Mouse (Mus musculus) gastrocnemius, postnatal 14 days (tissue): ENCODE results near the gene Kif26b. TPM values are rescaled to one million over a fixed set of nuclear protein-coding genes. Genes with fewer than 3 reads are reported as not detected.

ENCODE experiments used
- DNase-seq: peaks from one replicate; pipeline ENCODE4 v3.0.0; 2021; ENCODE audit warnings: mixed read lengths
- intact Hi-C: fragments of 180-260 bp; cut with DNase I; formaldehyde crosslinking; loops from one replicate; pipeline ENCODE4 v1.15.1; 2025; ENCODE audit warnings: low total_unique reads
- total RNA-seq, 2 experiments: library from RNA; stranded (reverse); gene quantifications; 2 replicates each; pipeline ENCODE4 v1.2.3; 2021

Kif26b gene
- total RNA-seq, 2 experiments from 2014 or later: 1.1 to 1.2 TPM

DNA sequence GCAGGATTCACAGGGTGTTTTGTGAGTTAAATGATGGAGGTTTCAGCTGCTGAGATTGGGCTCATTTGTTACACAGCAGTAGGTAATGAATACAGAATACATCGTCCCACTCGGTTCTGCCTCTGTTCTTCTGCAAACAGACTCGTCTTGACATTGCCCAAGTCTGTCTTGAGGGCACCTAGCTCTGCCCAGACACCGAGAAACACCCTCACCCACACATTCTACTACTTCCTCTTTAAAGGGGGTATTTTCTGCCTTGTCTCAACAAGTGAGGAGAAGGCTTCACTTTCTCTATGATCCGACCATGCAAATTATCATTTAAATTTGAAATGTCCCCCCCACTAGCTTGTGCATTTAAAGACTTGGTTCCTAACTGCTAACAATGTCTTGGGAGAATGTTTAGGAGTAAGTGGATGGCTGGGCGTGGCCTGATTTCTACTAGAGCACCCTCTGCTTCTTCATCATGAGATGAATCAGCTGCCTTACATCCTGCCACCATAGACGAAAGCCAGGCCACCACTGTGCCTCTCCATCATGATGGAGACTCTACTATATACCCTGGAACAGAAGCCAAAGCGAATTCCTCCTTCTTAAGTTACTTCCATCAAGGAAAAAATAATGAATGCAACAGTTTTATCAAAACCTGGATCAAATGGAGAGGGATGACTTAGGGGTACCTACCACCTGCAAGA is 395.7 kb downstream of the Kif26b start:
- DNase-seq: no peak
- intact Hi-C loops: no loop called here

DNA sequence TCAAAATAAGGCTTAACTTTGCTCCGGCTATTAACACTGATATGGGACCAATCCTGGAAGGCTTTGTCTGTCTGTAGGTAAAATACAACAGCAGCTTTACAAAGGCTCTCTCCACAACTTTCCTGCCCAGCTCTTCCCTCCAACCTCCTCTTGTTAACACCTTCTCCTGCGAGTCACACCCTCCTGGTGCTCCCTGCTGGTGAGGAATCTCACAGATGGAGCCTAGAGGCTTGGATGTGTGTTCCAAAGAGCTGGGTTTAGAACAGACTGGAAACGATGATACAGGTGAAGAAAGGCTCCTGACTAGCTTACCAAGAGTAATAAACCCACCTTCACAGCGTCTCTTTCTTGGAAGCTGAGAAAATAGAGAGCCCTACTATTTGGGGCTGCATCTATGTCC is 400.6 kb downstream of the Kif26b start:
- no peak for DNase-seq
- intact Hi-C loops: no loop called here

DNA sequence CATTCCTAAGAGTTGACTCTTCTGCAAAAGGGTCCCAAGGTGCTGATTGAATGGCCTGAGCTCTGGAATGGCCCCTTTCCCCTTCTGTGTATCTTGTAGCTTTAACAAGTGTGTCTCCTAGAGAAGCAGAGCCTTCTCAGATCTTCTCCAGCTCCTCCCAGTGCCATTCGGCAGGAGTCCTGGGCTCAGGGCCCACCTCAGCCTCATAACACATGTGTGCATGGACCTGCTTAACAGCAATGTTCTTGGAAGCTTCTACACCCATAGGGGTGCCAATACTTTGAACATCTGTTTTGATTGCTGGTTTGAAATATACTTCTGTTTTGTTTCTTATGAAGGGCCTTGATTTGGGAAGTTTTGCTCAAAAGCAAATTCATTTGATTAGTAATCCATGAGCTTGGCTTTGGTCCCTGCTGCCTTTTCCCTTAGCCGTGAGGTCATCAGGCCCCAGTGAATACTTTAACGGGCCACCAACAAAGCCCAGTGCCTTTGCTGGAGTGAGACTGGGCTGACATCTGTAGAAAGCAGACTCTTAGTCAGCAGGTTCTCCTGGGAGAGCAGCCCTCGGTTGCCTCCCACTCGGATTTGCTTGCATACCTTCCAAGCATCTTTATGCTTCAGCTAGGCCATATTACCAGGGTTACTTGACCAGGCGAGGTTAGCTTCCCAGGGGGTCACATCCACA is 405.2 kb downstream of the Kif26b start:
- intact Hi-C loops: no loop called here
- DNase-seq: peak; percentile 41

DNA sequence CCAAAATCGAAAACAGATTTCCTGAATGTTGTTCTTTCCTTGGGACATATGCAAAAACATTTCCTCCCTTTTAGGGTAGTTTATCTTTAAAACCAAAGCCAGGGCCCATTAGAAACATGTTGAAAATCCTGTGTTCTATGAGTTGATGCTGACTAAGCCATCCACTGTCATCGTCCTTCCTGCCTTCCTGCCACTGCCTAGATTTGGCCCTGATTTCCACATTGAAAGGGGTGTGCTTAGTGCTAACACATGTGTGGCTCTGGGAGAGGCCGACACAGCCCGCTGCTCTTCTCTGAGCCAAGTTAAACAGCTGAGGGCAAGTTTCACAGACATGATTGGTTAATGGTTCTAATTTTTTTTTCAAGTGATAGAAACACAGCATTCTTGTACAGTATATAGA is 407.5 kb downstream of the Kif26b start:
- intact Hi-C loops: no loop called here
- DNase-seq: peak; percentile 26

DNA sequence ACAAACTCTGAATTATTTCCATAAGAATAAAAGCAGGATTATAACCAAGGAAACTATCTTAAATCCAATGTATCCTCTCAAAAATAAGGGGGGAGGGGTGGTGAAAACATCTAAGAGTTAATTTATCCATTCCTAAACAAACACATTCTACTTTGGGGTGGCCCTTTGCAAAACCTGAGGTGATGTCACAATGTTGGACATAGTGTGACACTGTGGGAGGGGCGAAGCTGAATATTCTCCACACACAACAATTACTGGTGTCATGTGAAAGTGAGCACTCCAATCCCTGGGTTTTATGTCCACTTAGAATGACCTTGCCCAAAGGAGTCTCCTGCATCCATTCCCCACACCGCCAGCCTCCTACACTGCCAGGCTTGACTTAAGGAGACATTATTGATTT is 408.1 kb downstream of the Kif26b start:
- intact Hi-C loops: no loop called here
- no peak for DNase-seq

DNA sequence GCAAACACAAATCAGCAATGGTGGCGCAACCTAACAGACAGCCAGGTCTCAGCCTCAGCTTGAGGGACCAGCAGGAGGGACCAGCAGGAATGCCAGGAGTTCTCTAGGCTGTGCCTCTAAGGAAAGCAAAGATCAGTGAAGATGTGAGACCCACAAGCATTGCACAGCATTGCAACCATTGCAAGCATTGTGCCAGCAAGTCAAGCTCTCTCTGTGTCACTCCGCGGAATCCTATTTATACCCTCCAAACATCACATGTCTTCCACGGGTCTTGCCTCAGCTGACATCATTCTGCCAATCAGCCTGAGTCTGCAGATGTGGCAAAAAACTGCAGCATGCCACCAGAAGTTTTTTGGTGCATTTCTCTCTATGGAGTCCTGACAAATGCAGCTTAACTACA is 411.4 kb downstream of the Kif26b start:
- intact Hi-C loops: no loop called here

DNA sequence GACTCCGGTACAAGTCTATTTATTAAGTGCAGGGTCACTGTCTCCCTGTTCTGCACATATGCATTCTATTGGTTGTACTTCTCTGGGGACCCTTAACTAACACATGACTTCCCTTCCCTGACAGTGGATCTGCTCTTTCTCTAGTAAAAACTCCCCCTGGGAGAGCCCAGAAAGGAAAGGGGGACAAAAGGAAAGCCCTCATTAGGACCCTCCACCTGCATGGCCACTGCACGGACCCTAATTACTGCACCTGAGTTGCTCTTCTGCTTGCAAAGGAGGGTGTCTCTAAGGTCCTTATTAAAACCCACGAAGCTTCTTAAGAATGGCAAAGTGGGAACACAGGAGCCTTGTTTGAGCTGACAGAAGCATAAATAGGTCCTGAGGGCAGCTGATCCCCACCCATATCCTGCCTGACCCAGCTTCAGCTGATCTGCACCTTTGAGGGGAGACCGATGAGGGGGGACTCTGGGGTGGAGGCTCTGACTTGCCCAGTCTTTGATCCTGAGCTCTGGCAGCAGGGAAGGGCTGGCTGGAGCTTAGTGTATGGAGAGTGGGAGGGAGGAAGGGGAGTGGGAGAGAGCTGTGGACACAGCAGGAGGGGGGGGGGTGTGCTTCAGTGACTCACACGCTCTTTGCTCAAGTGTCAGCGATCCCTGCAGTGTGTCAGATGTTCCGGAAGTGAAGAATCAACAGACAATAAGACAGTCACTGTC is 413.5 kb downstream of the Kif26b start:
- intact Hi-C loops: no loop called here
- no peak for DNase-seq

More for the DNA sequence above, 411.4 kb downstream of the Kif26b start:
- no peak for DNase-seq

DNA sequence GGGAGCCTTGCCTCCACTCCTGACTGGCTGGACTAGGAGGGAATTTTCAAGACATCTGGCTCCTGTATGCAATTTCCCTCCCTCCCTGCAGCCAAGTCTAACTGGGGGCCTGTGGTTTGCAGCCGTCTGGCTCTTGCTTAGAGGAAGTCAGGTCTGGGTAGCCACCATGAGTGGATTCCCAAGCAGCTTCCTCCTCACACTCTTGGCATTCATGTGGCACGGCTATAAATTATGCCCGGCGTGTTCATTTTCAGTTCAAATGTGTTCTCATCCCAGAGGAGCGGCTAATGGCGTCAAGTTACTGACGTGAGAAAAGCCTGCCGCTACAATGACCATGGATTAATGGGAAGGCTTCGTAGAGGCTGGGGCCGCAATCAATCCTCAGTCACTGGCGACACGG is 424.0 kb downstream of the Kif26b start:
- intact Hi-C loops: no loop called here
- no peak for DNase-seq

DNA sequence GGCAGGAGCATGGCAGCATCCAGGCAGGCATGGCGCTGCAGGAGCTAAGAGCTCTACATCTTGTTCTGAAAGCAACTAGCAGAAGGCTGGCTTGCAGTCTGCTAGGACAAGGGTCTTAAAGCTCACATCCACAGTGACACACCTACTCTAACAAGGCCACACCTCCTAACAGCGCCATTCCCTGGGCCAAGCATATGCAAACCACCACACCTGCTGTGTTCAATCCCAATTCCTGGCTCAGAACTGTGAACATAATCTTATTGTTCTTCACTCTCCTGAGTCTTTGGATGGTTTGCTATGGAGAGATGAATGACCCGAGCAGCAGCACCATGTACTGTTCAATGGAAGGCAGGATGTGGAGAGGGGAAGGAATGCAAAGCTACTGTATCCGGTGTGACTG is 429.7 kb downstream of the Kif26b start:
- no peak for DNase-seq

DNA sequence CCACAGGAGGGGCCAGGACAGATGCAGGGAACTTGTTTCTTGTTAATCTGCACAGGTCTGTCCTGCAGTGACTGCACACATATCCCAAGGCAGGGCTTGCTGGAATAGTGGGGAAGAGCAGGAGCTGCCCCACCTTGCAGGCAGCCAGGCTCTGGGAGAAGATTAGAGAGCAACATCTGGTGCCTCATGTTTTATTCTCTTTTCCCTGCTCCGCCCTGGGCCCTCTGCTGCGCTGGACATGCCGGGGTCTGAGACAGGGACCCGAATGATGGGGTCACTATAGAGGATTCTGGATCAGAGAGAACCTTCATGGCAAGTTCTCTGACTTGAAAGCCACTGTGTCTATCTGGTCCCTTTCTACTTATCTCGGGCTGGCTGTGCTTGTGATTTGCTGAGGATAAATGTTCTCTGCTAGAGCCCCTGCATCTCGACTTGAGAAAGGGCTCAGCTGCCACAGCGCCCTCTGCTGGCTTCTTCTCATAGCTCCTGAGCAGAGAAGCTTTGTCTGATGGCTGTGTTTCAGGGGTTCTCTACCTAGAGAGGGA is 431.2 kb downstream of the Kif26b start:
- intact Hi-C loops: no loop called here
- peak; percentile 74 for DNase-seq

More for the DNA sequence above, 429.7 kb downstream of the Kif26b start:
- intact Hi-C loops: loop anchor here (2.0 kb wide), 1 partner anchor 432 kb away; no protein-coding TSS in a partner anchor

DNA sequence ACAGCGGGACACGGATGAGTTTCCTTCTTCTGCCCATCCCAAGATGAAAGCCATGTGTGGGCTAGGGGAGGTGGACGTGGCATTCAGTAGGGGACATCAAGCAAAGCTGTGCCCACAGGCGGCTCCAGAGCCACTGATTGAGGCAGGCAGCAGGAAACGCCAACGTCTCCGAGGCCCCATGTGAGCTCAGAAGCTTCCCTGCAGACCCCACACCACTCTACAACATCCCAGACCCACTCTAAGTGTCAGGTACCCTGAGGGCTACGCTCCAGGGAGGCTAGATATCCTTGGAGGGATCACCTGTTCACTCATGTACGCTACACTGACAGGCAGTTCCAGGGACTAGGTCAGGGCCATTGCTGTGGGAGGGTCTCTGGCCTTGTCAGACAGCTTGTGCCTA is 432.7 kb downstream of the Kif26b start:
- no peak for DNase-seq
- intact Hi-C loops: loop anchor here (1.0 kb wide), 1 partner anchor 179 kb away; no protein-coding TSS in a partner anchor

DNA sequence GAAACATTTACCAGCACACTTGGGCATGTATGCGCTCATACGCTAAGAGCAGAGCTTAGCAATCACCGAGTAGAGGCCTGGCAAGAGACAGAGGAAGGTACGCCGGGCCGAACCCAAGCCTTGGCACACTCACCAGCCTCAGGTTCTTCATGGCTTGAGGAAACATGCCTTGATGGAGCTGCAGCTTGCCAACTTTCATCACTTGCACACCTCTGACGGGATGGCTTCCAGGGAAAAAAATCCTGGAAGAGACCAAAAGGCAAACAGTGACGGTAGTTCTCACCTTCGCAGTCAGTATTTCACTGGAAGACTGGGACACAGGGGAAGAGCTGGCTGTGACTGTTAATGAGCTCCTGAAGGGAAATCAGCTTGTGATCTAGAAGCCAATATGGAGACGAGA is 443.1 kb downstream of the Kif26b start:
- intact Hi-C loops: no loop called here

DNA sequence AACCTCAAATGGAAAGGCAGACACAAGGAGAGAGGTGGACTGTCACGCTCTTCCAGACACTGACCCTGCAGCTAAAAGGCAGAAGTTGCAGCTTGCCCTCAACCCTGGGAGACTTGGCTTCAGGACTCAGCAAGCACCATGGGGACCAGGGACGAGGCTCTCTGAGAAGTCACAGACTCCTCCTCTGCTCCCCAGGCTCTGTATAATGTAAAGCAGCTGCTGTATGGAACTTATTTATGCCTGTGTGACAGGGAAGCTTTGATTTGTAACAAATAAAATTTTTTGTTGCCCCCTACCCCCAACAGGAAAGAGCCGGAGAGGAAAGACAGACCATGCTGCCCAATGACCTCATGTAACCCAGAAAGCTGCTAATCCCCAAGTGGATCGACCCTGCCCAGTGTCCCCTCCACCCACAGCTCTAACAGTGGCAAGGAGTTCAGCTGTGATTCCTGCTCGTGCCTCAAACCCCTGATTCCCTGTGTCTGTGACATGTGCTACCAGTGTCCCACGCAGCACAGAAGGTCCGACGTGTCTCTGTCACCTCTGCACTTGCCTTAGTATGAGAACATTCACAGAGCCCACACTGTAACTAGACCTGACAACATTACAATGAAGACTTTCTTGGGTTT is 449.8 kb downstream of the Kif26b start:
- no peak for DNase-seq
- intact Hi-C loops: no loop called here

More for the DNA sequence above, 443.1 kb downstream of the Kif26b start:
- DNase-seq: no peak

DNA sequence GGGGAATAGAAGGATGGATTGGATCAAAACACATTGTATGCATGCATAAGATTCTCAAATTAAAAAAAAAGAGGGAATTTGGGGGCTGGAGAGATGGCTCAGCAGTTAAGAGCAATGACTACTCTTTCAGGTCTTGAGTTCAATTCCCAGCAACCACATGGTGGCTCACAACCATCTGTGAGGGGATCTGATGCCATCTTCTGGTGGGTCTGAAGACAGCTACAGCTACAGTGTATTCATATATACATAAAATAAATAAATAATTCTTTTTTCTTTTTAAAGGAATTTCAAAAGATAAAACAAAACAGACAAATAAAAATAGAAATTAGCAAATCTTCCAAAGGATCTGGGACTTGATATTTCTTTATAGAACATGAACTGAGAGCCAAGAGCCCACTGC is 451.3 kb downstream of the Kif26b start:
- intact Hi-C loops: no loop called here
- DNase-seq: no peak

DNA sequence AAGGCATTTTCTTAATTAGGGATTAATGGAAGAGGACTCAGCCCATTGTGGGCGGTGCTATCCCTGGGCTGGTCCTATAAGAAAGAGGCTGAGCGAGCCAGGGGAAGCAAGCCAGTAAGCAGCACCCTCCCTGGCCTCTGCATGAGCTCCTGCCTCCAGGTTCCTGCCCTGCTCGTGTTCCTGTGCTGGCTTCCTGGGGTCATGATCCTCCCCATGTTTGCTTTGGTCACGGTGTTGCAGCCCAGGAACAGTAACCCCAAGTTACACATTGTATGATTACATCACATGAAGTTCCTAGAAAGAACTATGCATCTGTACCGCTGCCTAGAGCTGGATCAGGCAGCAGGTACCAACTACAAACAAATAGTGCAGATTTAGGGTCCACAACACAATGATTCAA is 452.7 kb downstream of the Kif26b start:
- intact Hi-C loops: no loop called here
- DNase-seq: no peak

DNA sequence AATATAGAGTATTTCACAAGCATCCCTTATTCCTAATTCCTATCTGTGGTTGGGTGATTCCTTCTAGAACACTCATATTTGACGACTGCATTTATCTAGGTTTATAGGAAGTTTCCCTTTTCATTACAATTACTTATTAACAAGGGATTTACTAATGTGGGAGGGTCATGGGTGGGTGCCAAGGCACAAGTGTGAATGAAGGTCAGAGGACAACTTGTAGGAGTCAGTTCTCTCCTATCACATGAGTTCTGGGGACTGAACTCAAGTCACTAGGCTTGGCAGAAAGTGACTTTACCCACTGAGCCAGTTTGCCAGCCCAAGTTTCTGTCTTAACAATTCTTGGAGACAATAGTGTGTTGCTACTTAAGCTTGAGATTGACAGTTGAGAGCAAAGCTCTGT is 459.3 kb downstream of the Kif26b start:
- intact Hi-C loops: no loop called here
- DNase-seq: no peak
